Mouse (Mus musculus): ENCODE results near the gene Pou2f2.

- TF ChIP-seq CTCF (IDR thresholded peaks at IDR 0.05; ENCODE audit: control insufficient read depth, insufficient read depth, low read length) (no peak), POLR2A (IDR thresholded peaks at IDR 0.05; ENCODE audit: borderline replicate concordance, control insufficient read depth, low read depth, low read length) (no peak)
Observed at GRCm38 (mm10) chr7:25098169-25098568, 81.4 kb downstream of the Pou2f2 start.
